ENCODE assay signal across 8 mouse cellular contexts in the genomic region with DNA sequence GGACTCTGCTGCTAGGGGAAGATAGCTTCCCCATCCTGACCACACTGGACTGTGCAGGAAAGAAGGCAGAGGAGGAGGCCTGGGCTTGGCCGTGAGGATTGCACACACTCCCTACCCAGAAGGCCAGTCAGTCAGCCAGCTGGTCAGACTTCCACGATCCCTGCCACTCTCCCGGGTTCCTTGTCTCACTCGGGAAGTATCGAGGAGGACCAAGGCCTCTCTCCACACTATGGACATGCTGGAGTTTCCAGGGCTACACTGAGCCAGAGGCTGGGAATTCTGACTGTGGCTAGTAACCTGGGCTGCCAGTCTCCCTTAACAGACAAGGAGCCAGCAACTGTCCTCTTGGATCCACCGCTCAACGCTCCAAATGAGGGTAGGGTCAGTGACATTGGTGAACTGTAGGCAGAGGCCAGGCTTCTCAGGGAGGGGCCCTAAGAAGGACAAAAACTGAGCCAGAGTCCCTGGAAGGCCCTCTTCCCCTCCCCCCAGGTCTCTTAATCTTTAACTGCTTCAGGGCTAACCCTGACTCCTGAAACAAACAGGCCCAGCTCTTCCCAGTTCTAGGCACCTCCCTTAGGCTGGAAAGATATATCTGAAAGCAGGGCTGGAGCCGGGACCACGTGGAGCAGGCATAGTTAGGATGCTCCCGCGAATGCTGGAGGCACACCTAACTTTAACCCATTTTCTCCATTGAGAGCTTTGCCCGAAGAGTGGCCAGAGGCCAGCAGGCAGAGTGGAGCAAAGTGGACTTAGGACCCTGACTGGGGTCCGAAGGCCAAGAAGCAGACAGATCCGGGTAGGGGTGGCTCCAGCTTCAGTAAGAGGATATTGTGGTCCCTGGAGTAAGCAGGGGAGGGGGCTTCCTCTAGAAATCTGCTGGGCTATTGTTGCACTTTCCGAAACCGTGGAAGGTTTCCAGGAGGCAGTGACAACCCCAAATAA. TPM values are rescaled to one million over a fixed set of nuclear protein-coding genes. Genes with fewer than 3 reads are reported as not detected.
DNase-seq lines count a peak whose midpoint lies in the region; ATAC-seq and TF ChIP-seq lines count a peak whose summit lies in the region.

No protein-coding gene starts in this region.

- peak overlapping the region; percentile 46 to 85 for H3K4me3 ChIP-seq in heart, embryonic 14.5 days (ENCODE audit: control insufficient read depth in 1 of 2, insufficient read depth in 1 of 2, low read depth in 1 of 2, low read length in 2 of 2)
- H3K4me3 ChIP-seq in midbrain, embryonic 11.5 days (ENCODE audit: low read depth, low read length), result peak overlapping the region; percentile 98

- no peaks in the 10 kb centered on the region for H3K9me3 ChIP-seq in heart, embryonic 14.5 days (ENCODE audit: control insufficient read depth, low read length)
- no peaks in the 10 kb centered on the region for H3K9me3 ChIP-seq in midbrain, embryonic 11.5 days (ENCODE audit: control insufficient read depth, low read length)

- no peak for TF ChIP-seq CTCF in brain, embryonic 14.5 days (IDR thresholded peaks at IDR 0.05; ENCODE audit: borderline replicate concordance, extremely low read depth, insufficient read depth, insufficient read length)

- H3K27ac ChIP-seq in heart, embryonic 14.5 days (replicated peaks in 1 of 2; ENCODE audit: control insufficient read depth in 1 of 2, insufficient read depth in 1 of 2, low read depth in 2 of 2, low read length in 2 of 2), result peak overlapping the region; percentile 77 to 94
- H3K27ac ChIP-seq in midbrain, embryonic 11.5 days (ENCODE audit: low read depth, low read length), result peak overlapping the region; percentile 98

- H3K4me1 ChIP-seq in heart, embryonic 14.5 days (ENCODE audit: control insufficient read depth in 2 of 2, insufficient read depth in 2 of 2, low read length in 2 of 2), result peaks cover 26 to 47% of the 10 kb centered on the region in 2 experiments
- peaks cover 43% of the 10 kb centered on the region for H3K4me1 ChIP-seq in midbrain, embryonic 11.5 days (ENCODE audit: control insufficient read depth, insufficient read depth, low read length)

- H3K4me2 ChIP-seq in heart, embryonic 14.5 days (ENCODE audit: low read length), result peak overlapping the region; percentile 94
- H3K4me2 ChIP-seq in midbrain, embryonic 11.5 days, result peak overlapping the region; percentile 99

- no peak for TF ChIP-seq POLR2A in brain, embryonic 14.5 days (IDR thresholded peaks at IDR 0.05; ENCODE audit: borderline replicate concordance, extremely low read depth, insufficient read depth, insufficient read length, poor library complexity, severe bottlenecking)

- DNase-seq in cerebellum, postnatal 14 days, result peak; percentile 59 to 61
- no peak for DNase-seq in cerebellum, adult 9-10 months
- DNase-seq in brain, embryonic 14.5 days (ENCODE audit: low read depth), result peak; percentile 67
- peak; percentile 91 for DNase-seq in kidney, postnatal 14 days
- DNase-seq in midbrain, embryonic 11.5 days (ENCODE audit: low spot score, missing footprints), result peak; percentile 96
- no peak for DNase-seq in thymus, postnatal 4 days
- no peak for DNase-seq in layer of hippocampus, adult 8-10 months (ENCODE audit: low spot score in 2 of 2)

- no peaks in the 10 kb centered on the region for H3K27me3 ChIP-seq in heart, embryonic 14.5 days (ENCODE audit: control insufficient read depth, insufficient read depth, low read length)
- H3K27me3 ChIP-seq in midbrain, embryonic 11.5 days (ENCODE audit: control insufficient read depth, insufficient read depth, low read length), result no peaks in the 10 kb centered on the region

- peaks cover 11% of the 10 kb centered on the region; the same call in 1 of the 2 replicates for H3K36me3 ChIP-seq in heart, embryonic 14.5 days (ENCODE audit: control insufficient read depth, insufficient read depth, low read length)
- H3K36me3 ChIP-seq in midbrain, embryonic 11.5 days (ENCODE audit: control insufficient read depth, insufficient read depth, low read length), result no peaks in the 10 kb centered on the region

- WGBS in heart, embryonic 14.5 days, result 10% methylated on average over 16 of the region's 16 CpGs
- WGBS in midbrain, embryonic 11.5 days, result under 1% methylated on average over 16 of the region's 16 CpGs

- ATAC-seq in heart, embryonic 14.5 days (ENCODE audit: insufficient number of reproducible peaks, insufficient read depth, low FRiP score, low read depth), result peak; percentile 51
- ATAC-seq in midbrain, embryonic 11.5 days (ENCODE audit: low FRiP score), result peak; percentile 30; the same call in 1 of the 2 replicates

- peak overlapping the region; percentile 98 for H3K9ac ChIP-seq in heart, embryonic 14.5 days (ENCODE audit: low read length)
- peak overlapping the region; percentile 98 for H3K9ac ChIP-seq in midbrain, embryonic 11.5 days (ENCODE audit: low read length)

RNA-seq across cellular contexts. Expression of gene Slc38a10, which starts 33.5 kb away (rescaled TPM):
- polyA plus RNA-seq in brain, embryonic 14.5 days (2012; rRNA removed), result 122 and 134 TPM in 2 replicates
- polyA plus RNA-seq in heart, embryonic 14.5 days (2014; fragmentation: Nextera tagmentation; extraction: Ambion mirVana), result 68.8 and 74.1 TPM in 2 replicates
- polyA plus RNA-seq in midbrain, embryonic 11.5 days (2014; fragmentation: Nextera tagmentation; extraction: Ambion mirVana), result 46.3 and 53.3 TPM in 2 replicates
- 10 to 100 TPM; 83.1 to 95.2 (median 88.8) TPM for total RNA-seq in layer of hippocampus, adult 8-10 months (2022)

RNA-seq across cellular contexts. Expression of gene Bahcc1, which starts 48.1 kb away (rescaled TPM):
- 29.0 and 47.0 TPM in 2 replicates for polyA plus RNA-seq in brain, embryonic 14.5 days (2012; rRNA removed)
- 8.8 and 9.1 TPM in 2 replicates for polyA plus RNA-seq in heart, embryonic 14.5 days (2014; fragmentation: Nextera tagmentation; extraction: Ambion mirVana)
- 17.6 and 20.6 TPM in 2 replicates for polyA plus RNA-seq in midbrain, embryonic 11.5 days (2014; fragmentation: Nextera tagmentation; extraction: Ambion mirVana)
- 10 to 100 TPM; 20.0 to 23.4 (median 21.4) TPM for total RNA-seq in layer of hippocampus, adult 8-10 months (2022)

Comparison
In these comparisons a context has a peak if more than half of its experiments do, and no peak if none do; other contexts are left out.
1. DNase-seq: peak in cerebellum, postnatal 14 days (2 of 2), brain, embryonic 14.5 days (single experiment), kidney, postnatal 14 days (single experiment) and midbrain, embryonic 11.5 days (single experiment); none in cerebellum, adult 9-10 months (single experiment), thymus, postnatal 4 days (single experiment) and layer of hippocampus, adult 8-10 months (0 of 2).